Mouse (Mus musculus) hindbrain, embryonic 12.5 days (tissue): Measurements from ENCODE around the gene Dnaja3. TPM values are rescaled to one million over a fixed set of nuclear protein-coding genes. Genes with fewer than 3 reads are reported as not detected.
A peak's percentile ranks its signal among the peaks of the same experiment; 100 is the strongest.

Experiments used
- ATAC-seq: fragments of 200-750 bp; cut with Nextera tagmentation; 2 replicates; pipeline ENCODE4 v1.8.0; 2017; ENCODE audit warnings: moderate TSS enrichment; ENCODE audit not compliant: low FRiP score
- H3K27ac ChIP-seq: fragments of 300-500 bp; sonication (generic); 2 replicates; pipeline ENCODE4 v1.5.1; 2016; ENCODE audit warnings: mild to moderate bottlenecking
- H3K27me3 ChIP-seq: fragments of 300-500 bp; sonication (generic); 2 replicates; pipeline ENCODE4 v1.6.1; 2016; ENCODE audit warnings: mild to moderate bottlenecking
- H3K36me3 ChIP-seq: fragments of 300-500 bp; sonication (generic); 2 replicates; pipeline ENCODE4 v1.6.1; 2016; ENCODE audit warnings: mild to moderate bottlenecking
- H3K4me1 ChIP-seq: fragments of 300-500 bp; sonication (generic); 2 replicates; pipeline ENCODE4 v1.6.1; 2016
- H3K4me2 ChIP-seq: fragments of 300-500 bp; sonication (generic); replicated peaks from 2 replicates; pipeline ENCODE4 v1.6.1; 2016; ENCODE audit warnings: mild to moderate bottlenecking
- H3K4me3 ChIP-seq: fragments of 300-500 bp; sonication (generic); 2 replicates; pipeline ENCODE4 v1.5.1; 2016; ENCODE audit warnings: mild to moderate bottlenecking
- H3K9ac ChIP-seq: fragments of 300-500 bp; sonication (generic); 2 replicates; pipeline ENCODE4 v1.6.1; 2016; ENCODE audit warnings: mild to moderate bottlenecking, moderate library complexity
- H3K9me3 ChIP-seq: fragments of 300-500 bp; sonication (generic); replicated peaks from 2 replicates; pipeline ENCODE4 v1.6.1; 2016; ENCODE audit warnings: mild to moderate bottlenecking
- WGBS: fragments of 180-500 bp; shearing (Covaris S2); methylation state at CpG from one replicate; pipeline ENCODE4 v1.1.7; 2016; 5-methylcytosine and 5-hydroxymethylcytosine counted together
- polyA plus RNA-seq: library from polyadenylated mRNA; unstranded; fragments of >200 nt; fragmentation: Nextera tagmentation; extraction: Ambion mirVana; gene quantifications from 2 replicates; pipeline ENCODE4 v1.2.1, GENCODE M21; 2016

Gene Dnaja3
- polyA plus RNA-seq, 1 experiment from 2014 or later: 56.2 TPM

DNA sequence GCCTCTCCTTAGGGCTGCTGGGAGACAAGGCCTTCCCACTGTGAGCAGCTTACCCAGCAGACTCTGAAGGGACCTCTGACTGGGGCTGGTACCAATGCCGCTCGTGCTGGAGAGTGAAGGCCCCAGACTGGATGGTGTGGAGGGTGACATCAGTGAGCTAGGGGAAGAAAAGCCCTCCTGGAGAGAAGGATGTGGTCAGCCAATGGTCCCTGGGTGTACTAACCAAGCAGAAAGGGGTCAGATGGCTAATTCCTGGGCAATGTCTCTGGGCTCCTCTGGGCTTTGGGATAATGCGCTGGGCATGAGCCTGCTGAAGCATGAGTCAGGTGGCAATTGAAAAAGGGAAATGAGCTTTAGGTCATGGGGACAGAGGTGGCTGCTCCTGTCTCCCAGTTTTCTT lies 6.1 kb upstream of the Dnaja3 start:
- H3K4me3 ChIP-seq: no peak overlapping the region
- no peak for ATAC-seq
- no peak overlapping the region for H3K27ac ChIP-seq
- H3K27me3 ChIP-seq: no peaks in the 10 kb centered on the region
- no peaks in the 10 kb centered on the region for H3K9me3 ChIP-seq
- 0 out of 2 replicates have a peak, but pooled peaks cover 10% of the 10 kb centered on the region for H3K36me3 ChIP-seq
- WGBS: 92% methylated on average over 3 of the region's 3 CpGs
- H3K4me2 ChIP-seq: no peak overlapping the region
- H3K4me1 ChIP-seq: no peaks in the 10 kb centered on the region
- no peak overlapping the region for H3K9ac ChIP-seq

DNA sequence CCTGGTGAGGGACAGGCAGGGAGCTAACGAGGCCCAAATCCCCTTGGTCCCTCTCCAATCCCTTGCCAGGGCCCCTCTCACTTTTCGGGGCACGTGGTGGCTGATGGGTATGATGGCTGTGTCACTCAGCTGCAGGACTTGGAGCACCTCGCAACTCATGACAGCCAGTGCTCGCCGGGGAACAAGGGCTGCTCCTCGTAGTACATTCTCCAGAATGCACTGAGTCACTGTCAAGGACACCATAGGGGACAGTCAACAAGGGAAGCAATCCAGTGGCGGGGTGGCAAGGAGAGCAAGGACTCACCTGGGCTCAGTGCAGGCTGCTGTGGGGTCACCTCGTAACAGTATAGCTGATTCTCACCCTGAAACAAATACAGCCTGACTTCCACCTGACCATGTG lies 5.1 kb upstream of the Dnaja3 start:
- Histone ChIP-seq H3K4me3 (no peak overlapping the region), H3K27me3 (no peaks in the 10 kb centered on the region), H3K4me1 (peaks cover 3% of the 10 kb centered on the region), H3K4me2 (no peak overlapping the region), H3K27ac (no peak overlapping the region), H3K9ac (no peak overlapping the region), H3K9me3 (no peaks in the 10 kb centered on the region), H3K36me3 (0 out of 2 replicates have a peak, but pooled peaks cover 10% of the 10 kb centered on the region)
- no peak for ATAC-seq
- WGBS: 92% methylated on average over 9 of the region's 9 CpGs

DNA sequence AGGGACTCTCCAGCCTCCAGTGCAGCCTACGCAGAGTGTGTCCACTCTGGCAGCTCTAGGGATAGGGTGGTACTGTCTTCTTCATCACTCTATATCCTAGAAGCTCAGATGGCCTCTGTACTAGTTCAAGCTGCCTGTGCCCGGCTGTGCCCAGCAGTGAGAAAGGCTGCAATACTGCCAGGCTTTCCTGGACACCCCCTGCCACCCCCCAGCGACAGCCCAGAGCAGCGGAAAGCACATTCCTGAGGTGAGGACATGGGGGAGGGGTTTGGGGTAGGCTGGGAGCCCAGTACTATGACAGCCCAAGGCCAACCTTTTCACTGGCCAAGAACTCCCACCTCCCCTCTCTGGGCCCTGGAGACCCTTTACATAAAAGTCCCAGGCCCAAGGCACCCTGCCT lies 4.0 kb upstream of the Dnaja3 start:
- Histone ChIP-seq H3K4me3 (no peak overlapping the region), H3K4me1 (peaks cover 11% of the 10 kb centered on the region), H3K4me2 (no peak overlapping the region), H3K36me3 (0 out of 2 replicates have a peak, but pooled peaks cover 10% of the 10 kb centered on the region), H3K27me3 (no peaks in the 10 kb centered on the region), H3K27ac (no peak overlapping the region), H3K9me3 (no peaks in the 10 kb centered on the region), H3K9ac (no peak overlapping the region; the same call in 1 of the 2 replicates)
- ATAC-seq: no peak
- 66% methylated on average over 4 of the region's 4 CpGs for WGBS

DNA sequence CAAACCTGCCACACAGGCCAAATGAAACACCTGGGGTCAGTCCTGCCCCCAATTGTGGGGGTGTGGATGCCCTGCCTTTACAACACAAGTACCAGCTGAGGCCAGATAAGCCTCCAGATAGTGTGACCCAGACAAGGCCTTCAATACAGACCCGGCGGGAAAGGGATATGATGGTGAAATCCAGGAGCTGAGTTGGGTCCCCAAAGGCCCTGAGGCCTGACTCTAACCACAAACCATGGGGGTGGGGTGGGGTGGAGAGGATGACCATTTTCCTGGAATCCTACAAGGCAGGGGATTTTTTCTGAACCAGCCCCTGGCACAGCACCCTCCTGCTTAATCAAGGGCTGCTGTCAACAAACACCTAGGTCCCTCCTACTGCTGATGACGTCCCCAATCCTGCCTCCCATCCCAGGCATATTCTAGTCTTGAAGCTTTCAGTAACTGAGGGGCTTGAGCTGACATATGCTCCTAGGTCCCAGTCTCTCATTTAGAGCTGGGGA lies 848 bp upstream of the Dnaja3 start:
- 87% methylated on average over 3 of the region's 3 CpGs for WGBS
- Histone ChIP-seq H3K9me3 (no peaks in the 10 kb centered on the region), H3K27ac (no peak overlapping the region), H3K4me2 (no peak overlapping the region), H3K27me3 (no peaks in the 10 kb centered on the region), H3K36me3 (no peaks in the 10 kb centered on the region), H3K4me1 (peaks cover 39% of the 10 kb centered on the region), H3K9ac (no peak overlapping the region), H3K4me3 (no peak overlapping the region)
- no peak for ATAC-seq

DNA sequence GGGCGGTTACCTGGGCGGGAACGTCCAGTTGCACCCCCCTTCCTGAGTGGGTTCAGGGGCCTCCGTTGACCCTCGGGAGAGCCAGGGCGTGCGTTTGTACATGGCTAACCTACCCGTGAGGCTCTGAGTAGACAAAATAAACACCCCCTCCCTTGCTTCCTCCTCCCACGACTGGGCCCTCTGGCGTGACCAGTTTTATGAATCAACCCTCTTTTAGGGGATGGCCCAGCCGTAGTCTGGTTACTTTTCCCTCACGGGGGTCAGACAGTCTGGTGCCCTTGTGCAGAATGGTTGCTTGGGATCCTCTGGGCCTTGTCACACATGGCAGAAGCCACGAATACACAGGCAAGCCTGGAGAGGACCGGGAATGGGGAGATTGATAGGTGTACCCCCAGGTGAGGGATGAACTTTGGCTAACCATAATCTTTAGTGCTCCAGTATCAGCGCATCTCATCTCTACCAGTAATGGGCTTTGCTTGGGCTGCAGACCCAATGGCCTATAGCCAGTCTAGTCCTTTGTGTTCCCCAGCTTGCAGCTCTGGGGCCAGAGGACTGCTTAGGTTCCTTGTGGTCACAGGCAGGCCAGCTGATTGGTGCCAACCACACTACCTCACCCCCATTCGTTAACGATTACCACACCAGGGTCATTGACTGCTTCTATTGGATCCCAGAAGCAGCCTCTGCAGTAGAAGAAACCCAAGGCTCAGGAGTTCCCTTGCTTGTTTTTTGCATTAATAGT lies 647 bp downstream of the Dnaja3 start:
- WGBS: 10% methylated on average over 17 of the region's 17 CpGs

DNA sequence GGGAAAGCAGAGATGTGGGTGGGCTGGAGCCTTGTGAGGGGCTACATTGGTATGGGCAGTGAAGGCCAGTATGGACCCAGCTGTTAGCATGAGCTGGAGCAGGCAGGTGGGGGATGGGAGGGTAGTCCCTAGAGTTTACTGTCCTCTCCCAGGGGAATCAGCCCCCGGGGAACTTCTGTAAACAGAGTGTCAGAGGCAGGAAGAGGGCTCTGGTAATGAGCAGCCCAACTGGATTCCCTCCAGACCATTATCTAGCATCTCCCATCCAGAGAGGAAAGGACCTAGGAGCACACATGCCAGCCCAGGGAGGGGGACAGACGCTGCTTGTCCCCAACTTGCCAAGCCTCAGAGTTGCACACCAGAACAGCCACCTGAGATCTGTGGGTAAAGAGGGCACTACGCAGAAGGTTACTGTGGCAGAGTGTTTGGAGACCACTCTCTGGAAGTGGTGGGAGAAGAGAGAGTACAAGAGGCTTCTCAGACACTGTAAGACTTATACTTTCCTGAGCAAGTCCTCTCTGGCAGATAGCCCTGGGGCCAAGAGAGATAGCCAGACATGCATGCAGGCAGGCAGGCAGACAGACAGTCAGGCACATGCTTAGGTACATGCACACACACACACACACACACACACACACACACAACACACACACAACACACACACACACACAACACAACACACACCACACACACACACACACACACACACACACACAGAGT lies 1.5 kb downstream of the Dnaja3 start:
- Histone ChIP-seq H3K9ac (peak overlapping the region; percentile 78; the same call in 1 of the 2 replicates), H3K9me3 (no peaks in the 10 kb centered on the region), H3K4me3 (peak overlapping the region; percentile 62), H3K36me3 (no peaks in the 10 kb centered on the region), H3K4me2 (peak overlapping the region; percentile 89), H3K27ac (peak overlapping the region; percentile 77), H3K4me1 (peaks cover 53% of the 10 kb centered on the region), H3K27me3 (no peaks in the 10 kb centered on the region)
- ATAC-seq: no peak
- WGBS: 59% methylated on average over 3 of the region's 3 CpGs

More for the DNA sequence above, 647 bp downstream of the Dnaja3 start:
- Histone ChIP-seq H3K27me3 (no peaks in the 10 kb centered on the region), H3K27ac (peak overlapping the region; percentile 77), H3K36me3 (no peaks in the 10 kb centered on the region), H3K4me2 (peak overlapping the region; percentile 89), H3K4me1 (peaks cover 46% of the 10 kb centered on the region), H3K4me3 (peak overlapping the region; percentile 62), H3K9ac (peak overlapping the region; percentile 78), H3K9me3 (no peaks in the 10 kb centered on the region)
- peak; percentile 39 for ATAC-seq

DNA sequence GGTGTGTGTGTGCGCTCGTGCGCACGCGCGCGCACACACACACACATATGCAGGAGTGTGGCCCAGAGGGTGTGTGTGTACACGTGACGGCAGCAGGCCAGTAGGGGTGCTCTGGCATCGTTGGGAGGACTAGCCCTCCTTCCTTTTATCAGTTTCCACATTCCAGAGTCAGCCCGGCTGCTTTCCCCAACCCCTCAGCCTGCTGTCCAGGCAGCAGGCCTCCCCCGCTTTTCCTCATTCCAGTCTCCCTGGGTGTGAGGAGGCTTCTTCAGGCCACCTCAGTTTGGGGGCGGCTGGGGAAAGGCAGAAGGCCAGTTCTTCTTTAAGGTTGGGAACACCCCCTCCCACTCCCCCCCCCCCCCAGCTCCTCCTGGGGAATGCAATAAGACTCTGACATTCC lies 2.4 kb downstream of the Dnaja3 start:
- Histone ChIP-seq H3K9ac (0 out of 2 replicates have a peak overlapping the region, but pooled peaks have one; percentile 15), H3K36me3 (no peaks in the 10 kb centered on the region), H3K27ac (peak overlapping the region; percentile 55), H3K4me2 (peak overlapping the region; percentile 89), H3K4me3 (0 out of 2 replicates have a peak overlapping the region, but pooled peaks have one; percentile 5), H3K27me3 (no peaks in the 10 kb centered on the region), H3K4me1 (peaks cover 62% of the 10 kb centered on the region), H3K9me3 (no peaks in the 10 kb centered on the region)
- WGBS: 34% methylated on average over 13 of the region's 13 CpGs
- ATAC-seq: no peak

DNA sequence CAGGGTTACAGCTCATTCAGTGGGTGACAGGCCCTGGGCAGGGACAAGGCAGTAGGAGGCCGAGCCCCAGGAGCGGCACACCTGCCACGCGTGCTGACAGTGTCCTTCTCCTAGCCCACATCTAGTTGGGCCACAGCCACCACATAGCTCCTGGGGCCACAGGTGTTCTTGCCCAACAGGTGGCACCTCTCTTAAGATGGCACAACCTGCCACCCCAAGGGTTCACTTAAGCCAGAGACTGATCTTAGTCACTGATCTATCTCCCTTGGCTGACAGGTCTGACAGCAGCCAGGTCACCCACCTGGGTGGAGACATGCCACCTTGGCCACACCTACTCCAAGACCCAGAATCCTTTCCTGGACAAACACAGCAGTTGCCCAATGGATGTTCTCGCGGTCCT lies 3.1 kb downstream of the Dnaja3 start:
- Histone ChIP-seq H3K27ac (peak overlapping the region; percentile 55), H3K36me3 (no peaks in the 10 kb centered on the region), H3K9ac (no peak overlapping the region), H3K4me1 (peaks cover 69% of the 10 kb centered on the region), H3K9me3 (no peaks in the 10 kb centered on the region), H3K4me2 (peak overlapping the region; percentile 89), H3K4me3 (no peak overlapping the region), H3K27me3 (no peaks in the 10 kb centered on the region)
- WGBS: 86% methylated on average over 6 of the region's 6 CpGs
- ATAC-seq: no peak

DNA sequence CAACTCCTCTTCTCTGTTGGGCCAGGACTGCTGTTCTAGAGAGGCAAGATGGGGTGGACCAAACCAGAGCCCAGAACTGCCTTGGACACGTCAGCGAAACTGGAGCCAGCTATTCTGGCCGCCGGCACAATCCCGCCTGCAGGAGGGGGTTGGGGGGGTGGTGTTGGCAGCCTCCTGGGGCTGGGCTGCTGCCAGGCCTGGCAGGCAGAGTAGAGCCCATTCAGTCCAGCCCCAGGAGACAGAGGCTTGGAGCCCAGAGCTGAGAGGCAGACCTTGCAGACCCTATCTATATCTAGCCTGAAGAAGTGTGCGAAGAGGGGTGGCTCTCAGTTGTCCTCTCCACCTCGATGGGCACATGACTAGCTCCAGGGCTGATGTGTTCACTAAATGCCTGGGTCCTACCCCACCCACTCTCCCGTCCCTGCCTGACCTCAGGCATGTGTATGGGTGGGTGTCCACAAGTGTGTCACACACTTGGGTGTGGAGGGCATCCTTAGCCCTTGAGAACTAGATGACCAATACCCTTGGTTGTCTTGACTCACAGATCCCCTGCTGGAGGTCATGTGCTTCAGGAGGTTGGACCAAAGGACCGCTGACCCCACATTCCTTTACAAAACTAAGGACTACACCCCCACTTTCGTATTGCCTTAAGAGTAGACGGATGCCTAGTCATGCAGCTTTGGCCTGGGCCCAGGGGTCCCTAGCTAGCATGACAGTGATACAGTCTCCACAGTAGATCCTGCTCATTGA lies 4.1 kb downstream of the Dnaja3 start:
- H3K36me3 ChIP-seq: peaks cover 7% of the 10 kb centered on the region
- no peak for ATAC-seq
- no peak overlapping the region; the same call in 1 of the 2 replicates for H3K4me2 ChIP-seq
- 70% methylated on average over 11 of the region's 11 CpGs for WGBS
- no peak overlapping the region for H3K27ac ChIP-seq
- peaks cover 69% of the 10 kb centered on the region for H3K4me1 ChIP-seq
- no peaks in the 10 kb centered on the region for H3K27me3 ChIP-seq
- H3K4me3 ChIP-seq: no peak overlapping the region
- no peaks in the 10 kb centered on the region for H3K9me3 ChIP-seq
- H3K9ac ChIP-seq: no peak overlapping the region

DNA sequence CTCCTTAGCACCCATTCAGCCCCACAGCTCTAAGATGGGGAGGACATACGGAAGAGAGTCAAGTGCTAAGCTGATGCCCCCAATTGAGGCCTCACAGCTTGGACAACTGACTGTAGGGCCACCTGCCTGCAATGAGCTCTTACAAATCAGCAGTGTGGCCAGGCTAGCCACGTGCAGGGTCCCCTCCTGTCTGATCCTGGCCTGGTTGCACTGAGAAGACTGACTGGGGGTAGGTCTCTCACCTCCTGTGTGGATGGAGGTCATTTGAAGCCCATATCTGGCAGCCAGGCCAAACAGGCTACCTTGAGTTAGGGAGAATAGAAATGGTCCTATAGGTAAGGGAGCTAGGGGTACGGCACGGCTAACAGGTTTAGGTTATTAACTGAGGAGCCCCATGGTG lies 6.1 kb downstream of the Dnaja3 start:
- H3K36me3 ChIP-seq: peaks cover 26% of the 10 kb centered on the region
- no peak overlapping the region for H3K4me3 ChIP-seq
- H3K9me3 ChIP-seq: no peaks in the 10 kb centered on the region
- no peak overlapping the region for H3K9ac ChIP-seq
- 74% methylated on average over 4 of the region's 4 CpGs for WGBS
- no peak overlapping the region for H3K27ac ChIP-seq
- no peaks in the 10 kb centered on the region for H3K27me3 ChIP-seq
- H3K4me1 ChIP-seq: peaks cover 64% of the 10 kb centered on the region
- no peak overlapping the region for H3K4me2 ChIP-seq
- ATAC-seq: no peak

DNA sequence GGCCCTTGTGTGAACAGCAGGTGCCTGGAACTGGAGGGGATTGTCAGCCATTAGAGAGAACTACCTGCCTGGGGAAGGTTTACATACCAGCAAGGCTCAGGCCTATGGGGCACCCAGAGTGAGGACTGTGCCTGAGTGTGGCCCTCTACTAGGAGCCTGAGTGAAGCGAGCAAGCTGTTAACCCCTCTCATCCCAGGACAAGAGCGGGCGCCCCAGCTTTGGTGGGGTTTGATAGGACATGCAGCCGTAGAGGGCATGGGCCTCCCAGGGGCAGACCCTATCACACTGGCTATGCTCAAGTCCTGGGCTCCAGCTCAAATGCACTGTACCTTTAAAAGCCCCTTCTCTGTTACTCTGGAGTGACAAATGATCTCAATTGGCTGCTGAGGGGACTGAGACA lies 7.0 kb downstream of the Dnaja3 start:
- H3K4me1 ChIP-seq: peaks cover 62% of the 10 kb centered on the region
- no peak for ATAC-seq
- H3K9ac ChIP-seq: peak overlapping the region; percentile 23; the same call in 1 of the 2 replicates
- no peak overlapping the region for H3K4me3 ChIP-seq
- no peak overlapping the region for H3K4me2 ChIP-seq
- H3K36me3 ChIP-seq: peaks cover 35% of the 10 kb centered on the region
- peak overlapping the region; percentile 24; the same call in 1 of the 2 replicates for H3K27ac ChIP-seq
- no peaks in the 10 kb centered on the region for H3K9me3 ChIP-seq
- 71% methylated on average over 4 of the region's 4 CpGs for WGBS
- H3K27me3 ChIP-seq: no peaks in the 10 kb centered on the region

DNA sequence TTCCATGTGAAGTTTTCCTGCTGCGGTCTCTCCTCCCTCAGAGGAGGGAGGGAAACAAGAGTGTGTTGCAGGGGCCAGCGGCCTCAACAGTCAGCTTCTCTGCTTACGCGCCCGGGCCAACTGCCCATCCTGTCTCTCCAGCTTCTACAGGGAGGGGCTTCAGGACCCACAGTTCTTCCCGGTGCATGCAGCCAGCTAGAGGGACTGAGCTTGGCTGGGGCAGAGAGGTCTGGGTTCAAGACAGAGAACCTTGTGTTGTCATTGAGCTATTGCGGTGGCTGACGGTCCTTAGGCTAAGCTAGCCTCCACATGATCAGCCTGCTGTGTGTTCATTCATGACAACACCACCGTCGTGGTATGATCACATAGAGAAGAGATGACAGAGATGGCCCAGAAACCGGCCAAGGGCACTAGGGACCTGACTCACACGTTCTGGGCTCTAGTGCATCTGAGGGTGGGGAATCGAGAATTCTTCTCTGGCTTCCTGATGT lies 7.9 kb downstream of the Dnaja3 start:
- no peak for ATAC-seq
- H3K36me3 ChIP-seq: peaks cover 42% of the 10 kb centered on the region
- no peaks in the 10 kb centered on the region for H3K9me3 ChIP-seq
- H3K4me3 ChIP-seq: no peak overlapping the region
- H3K9ac ChIP-seq: peak overlapping the region; percentile 20; the same call in 1 of the 2 replicates
- 71% methylated on average over 13 of the region's 13 CpGs for WGBS
- peak overlapping the region; percentile 24; the same call in 1 of the 2 replicates for H3K27ac ChIP-seq
- H3K4me2 ChIP-seq: no peak overlapping the region
- H3K27me3 ChIP-seq: no peaks in the 10 kb centered on the region
- peaks cover 56% of the 10 kb centered on the region for H3K4me1 ChIP-seq
